Mouse (Mus musculus): ENCODE results near the gene Ncam1. TPM values are rescaled to one million over a fixed set of nuclear protein-coding genes. Genes with fewer than 3 reads are reported as not detected.
A peak's percentile ranks its signal among the peaks of the same experiment; 100 is the strongest.

The Ncam1 gene
- polyA plus RNA-seq, 1 experiment from 2014 or later = 373 TPM

DNA sequence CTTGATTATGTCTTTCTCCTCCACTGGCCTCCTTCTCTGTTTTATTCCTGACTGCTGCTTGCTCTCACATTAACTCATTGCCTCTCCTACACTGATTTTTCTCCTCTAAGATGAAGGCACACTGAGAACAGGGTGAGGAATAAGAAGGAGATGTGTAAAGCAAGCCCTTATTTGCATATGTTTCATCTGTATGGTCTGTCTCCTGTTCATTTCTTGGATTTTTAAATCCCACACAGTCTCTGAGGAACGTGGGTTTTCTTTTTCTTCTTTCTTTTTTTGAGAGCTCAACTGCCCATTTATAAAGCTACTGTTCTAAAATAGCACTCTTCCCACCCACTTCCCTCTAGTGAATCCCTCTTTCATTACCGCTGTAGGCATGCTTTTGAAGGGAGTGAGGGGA, 206.7 kb downstream of the Ncam1 start:
- Histone ChIP-seq H3K4me1 (ENCODE audit: control insufficient read depth, insufficient read depth, low read length) (peaks cover 55% of the 10 kb centered on the region), H3K27ac (ENCODE audit: low read depth, low read length) (no peak overlapping the region), H3K9me3 (ENCODE audit: control insufficient read depth, low read length) (no peaks in the 10 kb centered on the region), H3K4me3 (ENCODE audit: low read depth, low read length) (no peak overlapping the region), H3K27me3 (ENCODE audit: control insufficient read depth, insufficient read depth, low read length) (no peaks in the 10 kb centered on the region), H3K36me3 (ENCODE audit: control insufficient read depth, insufficient read depth, low read length) (no peaks in the 10 kb centered on the region), H3K4me2 (ENCODE audit: low read depth, low read length) (no peak overlapping the region), H3K9ac (replicated peaks; ENCODE audit: low read depth, low read length) (no peak overlapping the region)
- WGBS = 46% methylated on average over 2 of the region's 2 CpGs
- no peak for ATAC-seq (ENCODE audit: low read depth)

DNA sequence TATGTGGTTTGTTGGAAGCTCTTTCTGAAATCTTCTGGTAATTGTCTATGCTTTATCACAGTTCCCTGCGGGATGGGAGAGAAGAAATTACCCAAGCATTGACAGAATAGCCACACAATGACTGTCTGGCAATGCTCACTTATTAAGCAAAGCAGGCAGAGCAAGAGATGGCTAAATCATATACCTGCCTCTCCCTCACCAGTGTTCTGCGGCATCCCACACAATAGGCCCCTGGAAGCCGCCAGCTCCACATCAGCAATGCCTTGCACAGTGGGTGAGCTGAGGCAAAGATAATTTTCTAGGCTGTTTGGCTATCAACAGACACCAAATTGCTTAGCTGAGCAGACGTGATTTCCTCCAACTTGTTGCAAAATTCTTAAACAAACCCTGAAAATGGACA, 208.5 kb downstream of the Ncam1 start:
- H3K4me1 ChIP-seq (ENCODE audit: control insufficient read depth, insufficient read depth, low read length) = peaks cover 41% of the 10 kb centered on the region
- H3K9ac ChIP-seq (replicated peaks; ENCODE audit: low read depth, low read length) = no peak overlapping the region
- H3K9me3 ChIP-seq (ENCODE audit: control insufficient read depth, low read length) = no peaks in the 10 kb centered on the region
- no peak overlapping the region for H3K4me2 ChIP-seq (ENCODE audit: low read depth, low read length)
- ATAC-seq (ENCODE audit: low read depth) = no peak
- 33% methylated on average over 4 of the region's 4 CpGs for WGBS
- no peaks in the 10 kb centered on the region for H3K36me3 ChIP-seq (ENCODE audit: control insufficient read depth, insufficient read depth, low read length)
- no peak overlapping the region for H3K4me3 ChIP-seq (ENCODE audit: low read depth, low read length)
- no peaks in the 10 kb centered on the region for H3K27me3 ChIP-seq (ENCODE audit: control insufficient read depth, insufficient read depth, low read length)
- H3K27ac ChIP-seq (ENCODE audit: low read depth, low read length) = 0 out of 2 replicates have a peak overlapping the region, but pooled peaks have one; percentile 10

DNA sequence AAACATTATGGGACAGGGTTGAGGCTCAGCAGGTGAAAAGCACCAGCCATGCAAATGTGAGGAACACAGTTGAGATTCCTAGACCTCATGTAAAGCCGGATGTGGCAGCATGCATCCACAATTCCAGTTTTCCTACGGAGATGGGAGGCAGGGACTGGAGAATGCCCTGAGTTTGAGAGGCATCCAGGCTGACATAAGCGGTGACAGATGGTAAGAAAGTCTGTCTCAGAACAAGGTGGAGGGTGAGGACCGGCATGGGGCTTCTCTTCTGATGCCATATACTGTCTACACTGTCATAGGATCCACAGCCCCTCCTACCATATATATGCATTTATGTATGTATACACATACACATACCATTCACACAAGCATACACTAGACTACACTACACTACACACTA, 221.6 kb downstream of the Ncam1 start:
- Histone ChIP-seq H3K9me3 (ENCODE audit: control insufficient read depth, low read length) (no peaks in the 10 kb centered on the region), H3K27me3 (ENCODE audit: control insufficient read depth, insufficient read depth, low read length) (no peaks in the 10 kb centered on the region), H3K4me2 (ENCODE audit: low read depth, low read length) (no peak overlapping the region), H3K4me3 (ENCODE audit: low read depth, low read length) (no peak overlapping the region), H3K9ac (replicated peaks; ENCODE audit: low read depth, low read length) (no peak overlapping the region), H3K36me3 (ENCODE audit: control insufficient read depth, insufficient read depth, low read length) (no peaks in the 10 kb centered on the region), H3K4me1 (ENCODE audit: control insufficient read depth, insufficient read depth, low read length) (peaks cover 9% of the 10 kb centered on the region), H3K27ac (ENCODE audit: low read depth, low read length) (no peak overlapping the region)
- ATAC-seq (ENCODE audit: low read depth) = no peak
- WGBS = 91% methylated on average over 4 of the region's 4 CpGs

DNA sequence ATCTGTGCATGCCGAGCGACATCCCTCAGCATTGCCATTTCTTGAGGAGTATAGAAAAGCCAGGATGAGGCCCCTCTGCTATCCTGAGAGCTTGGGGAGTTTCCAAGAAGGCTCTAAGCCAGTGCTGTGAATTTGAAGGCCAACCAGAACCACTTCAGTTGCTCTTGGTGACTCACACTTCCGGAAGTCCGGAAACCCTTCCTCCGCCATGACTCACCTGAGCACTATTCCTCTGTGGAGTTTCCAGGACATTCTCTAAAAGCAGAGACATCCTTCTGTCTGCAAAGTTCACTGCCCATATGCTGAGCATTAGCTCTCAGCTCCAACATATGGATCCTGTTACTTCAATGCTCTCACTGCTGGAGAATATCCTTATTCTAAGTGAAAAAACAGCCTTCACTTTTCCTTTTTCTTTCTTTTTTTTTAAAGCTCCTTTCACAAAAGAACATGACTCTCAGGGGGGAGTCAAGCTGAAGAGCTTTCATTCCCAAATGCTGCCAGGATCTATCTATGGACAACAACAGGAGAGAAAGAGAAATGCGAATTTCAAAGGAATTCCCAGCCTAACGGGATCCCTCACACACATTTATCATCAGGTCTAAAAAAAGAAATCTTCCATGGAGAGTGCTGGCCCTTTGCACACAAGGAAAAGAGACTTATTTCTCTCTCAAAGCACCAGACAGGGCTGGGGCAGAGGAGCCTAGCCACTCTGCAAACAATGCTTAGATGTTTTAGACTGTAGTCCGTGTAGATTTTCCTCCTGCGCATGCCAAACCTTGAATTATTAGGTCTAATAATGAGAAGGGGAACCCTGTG, 226.8 kb downstream of the Ncam1 start:
- H3K4me3 ChIP-seq (ENCODE audit: low read depth, low read length) = no peak overlapping the region

DNA sequence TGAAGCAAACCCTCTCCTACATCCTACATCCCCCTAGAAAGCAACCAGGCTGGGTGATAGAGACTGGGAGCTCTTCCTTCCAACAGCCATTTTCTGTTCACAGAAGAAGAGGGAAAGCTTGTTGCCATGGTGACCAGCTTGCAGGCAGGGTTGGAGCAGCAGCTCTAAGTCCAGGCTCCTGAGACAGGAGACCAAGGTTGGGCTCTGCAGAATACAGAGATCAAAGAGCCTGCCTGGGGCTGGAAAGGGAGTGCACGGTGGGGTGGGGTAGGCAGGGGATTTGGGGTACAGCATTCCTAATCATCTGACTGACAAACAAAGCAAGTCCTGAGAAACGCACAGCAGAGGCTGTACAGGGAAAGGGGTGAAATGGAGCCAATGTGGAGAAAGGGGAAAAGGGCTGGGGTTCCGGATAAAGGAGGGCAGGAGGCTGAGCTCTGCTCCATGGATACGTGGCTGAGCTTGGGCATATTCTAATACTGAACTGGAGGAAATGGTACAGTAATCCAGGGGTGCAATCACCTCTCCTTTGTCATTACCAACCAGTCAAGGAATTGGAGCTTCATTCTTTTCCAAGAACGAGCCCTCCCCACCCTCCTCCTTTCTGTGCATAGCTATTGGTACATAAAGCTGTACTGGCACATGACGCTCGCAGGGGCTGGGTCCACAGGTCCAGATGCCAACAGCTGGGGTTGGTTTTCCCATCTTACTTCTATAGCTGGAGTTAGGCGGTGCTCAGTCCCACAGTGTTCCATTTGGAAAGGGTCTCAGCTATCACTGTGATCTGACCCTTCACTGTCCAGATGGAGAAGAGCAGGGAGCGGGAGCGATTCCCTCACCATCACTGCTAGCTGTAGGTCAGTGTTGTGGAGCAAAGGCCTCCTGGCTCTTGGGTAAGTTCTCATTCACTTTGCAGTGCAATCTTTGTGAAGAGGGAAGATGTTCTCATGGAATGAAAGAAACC, 227.7 kb downstream of the Ncam1 start:
- H3K4me1 ChIP-seq (ENCODE audit: control insufficient read depth, insufficient read depth, low read length) = peaks cover 43% of the 10 kb centered on the region
- peak overlapping the region; percentile 57 for H3K27ac ChIP-seq (ENCODE audit: low read depth, low read length)
- peak; percentile 89 for ATAC-seq (ENCODE audit: low read depth)
- no peak overlapping the region for H3K9ac ChIP-seq (replicated peaks; ENCODE audit: low read depth, low read length)
- H3K27me3 ChIP-seq (ENCODE audit: control insufficient read depth, insufficient read depth, low read length) = no peaks in the 10 kb centered on the region
- peaks cover 23% of the 10 kb centered on the region for H3K36me3 ChIP-seq (ENCODE audit: control insufficient read depth, insufficient read depth, low read length)
- WGBS = 47% methylated on average over 10 of the region's 10 CpGs
- H3K4me3 ChIP-seq (ENCODE audit: low read depth, low read length) = no peak overlapping the region
- H3K9me3 ChIP-seq (ENCODE audit: control insufficient read depth, low read length) = no peaks in the 10 kb centered on the region
- H3K4me2 ChIP-seq (ENCODE audit: low read depth, low read length) = no peak overlapping the region

More for the DNA sequence above, 226.8 kb downstream of the Ncam1 start:
- H3K27ac ChIP-seq (ENCODE audit: low read depth, low read length) = peak overlapping the region; percentile 60
- H3K4me2 ChIP-seq (ENCODE audit: low read depth, low read length) = no peak overlapping the region
- WGBS = 48% methylated on average over 9 of the region's 9 CpGs
- H3K9ac ChIP-seq (replicated peaks; ENCODE audit: low read depth, low read length) = no peak overlapping the region
- ATAC-seq (ENCODE audit: low read depth) = no peak
- H3K9me3 ChIP-seq (ENCODE audit: control insufficient read depth, low read length) = no peaks in the 10 kb centered on the region
- H3K27me3 ChIP-seq (ENCODE audit: control insufficient read depth, insufficient read depth, low read length) = no peaks in the 10 kb centered on the region
- H3K4me1 ChIP-seq (ENCODE audit: control insufficient read depth, insufficient read depth, low read length) = peaks cover 43% of the 10 kb centered on the region
- peaks cover 15% of the 10 kb centered on the region for H3K36me3 ChIP-seq (ENCODE audit: control insufficient read depth, insufficient read depth, low read length)

DNA sequence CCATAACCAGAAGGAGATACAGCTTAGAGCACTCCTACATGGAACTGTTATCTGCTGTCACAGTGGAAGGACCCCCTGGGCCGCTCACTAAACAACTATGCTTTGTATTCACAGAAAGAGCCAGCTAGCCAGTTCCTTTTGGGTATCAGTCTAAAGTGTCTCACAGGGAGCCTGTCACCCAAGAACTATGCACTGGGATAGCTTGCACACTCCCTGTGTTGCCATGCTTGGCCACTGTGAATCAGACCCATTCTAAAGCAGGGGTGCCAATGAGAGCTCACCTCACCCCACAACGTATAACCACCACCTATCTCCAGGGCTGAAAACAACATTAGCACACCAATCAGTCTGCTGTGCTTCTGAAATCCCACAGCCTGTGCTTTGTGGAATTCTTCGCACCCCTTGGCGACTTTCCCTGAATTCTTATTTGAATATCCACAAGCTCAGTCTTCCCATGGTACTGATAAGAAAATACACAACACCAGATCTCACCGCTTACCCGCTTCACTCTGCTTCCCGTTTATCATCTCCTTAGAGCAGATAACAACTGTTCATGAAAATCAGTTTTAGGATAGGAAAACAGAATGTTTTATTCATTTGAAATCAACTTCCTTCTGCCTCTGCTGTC, 228.6 kb downstream of the Ncam1 start:
- no peak for ATAC-seq (ENCODE audit: low read depth)
- no peaks in the 10 kb centered on the region for H3K27me3 ChIP-seq (ENCODE audit: control insufficient read depth, insufficient read depth, low read length)
- H3K27ac ChIP-seq (ENCODE audit: low read depth, low read length) = peak overlapping the region; percentile 57
- H3K4me3 ChIP-seq (ENCODE audit: low read depth, low read length) = no peak overlapping the region
- H3K4me2 ChIP-seq (ENCODE audit: low read depth, low read length) = no peak overlapping the region
- H3K9ac ChIP-seq (replicated peaks; ENCODE audit: low read depth, low read length) = no peak overlapping the region
- WGBS = 57% methylated on average over 7 of the region's 7 CpGs
- H3K4me1 ChIP-seq (ENCODE audit: control insufficient read depth, insufficient read depth, low read length) = peaks cover 43% of the 10 kb centered on the region
- peaks cover 29% of the 10 kb centered on the region for H3K36me3 ChIP-seq (ENCODE audit: control insufficient read depth, insufficient read depth, low read length)
- H3K9me3 ChIP-seq (ENCODE audit: control insufficient read depth, low read length) = no peaks in the 10 kb centered on the region

DNA sequence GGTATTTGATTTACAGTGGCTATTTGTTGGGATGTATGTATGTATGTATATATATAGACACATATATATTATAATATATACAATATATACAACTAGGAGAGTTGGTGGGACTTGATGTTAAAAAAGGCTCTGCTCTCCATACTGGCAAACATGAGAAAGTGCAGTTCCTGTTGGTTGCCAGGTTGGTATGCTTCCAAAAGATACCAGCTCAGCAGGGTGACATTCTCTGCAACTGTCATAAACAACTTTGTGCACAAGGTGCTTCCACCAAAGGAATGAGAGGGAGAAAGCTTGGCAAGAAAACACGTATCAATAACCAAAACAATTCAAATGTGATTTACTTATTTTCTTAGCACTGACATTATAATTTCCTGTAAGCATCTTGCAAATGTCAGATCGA, 232.9 kb downstream of the Ncam1 start:
- no peak for ATAC-seq (ENCODE audit: low read depth)
- Histone ChIP-seq H3K36me3 (ENCODE audit: control insufficient read depth, insufficient read depth, low read length) (peaks cover 56% of the 10 kb centered on the region), H3K27me3 (ENCODE audit: control insufficient read depth, insufficient read depth, low read length) (no peaks in the 10 kb centered on the region), H3K4me1 (ENCODE audit: control insufficient read depth, insufficient read depth, low read length) (peaks cover 22% of the 10 kb centered on the region), H3K4me3 (ENCODE audit: low read depth, low read length) (no peak overlapping the region), H3K4me2 (ENCODE audit: low read depth, low read length) (no peak overlapping the region), H3K9me3 (ENCODE audit: control insufficient read depth, low read length) (no peaks in the 10 kb centered on the region), H3K9ac (replicated peaks; ENCODE audit: low read depth, low read length) (no peak overlapping the region), H3K27ac (ENCODE audit: low read depth, low read length) (no peak overlapping the region)
- 84% methylated on average over 2 of the region's 2 CpGs for WGBS

DNA sequence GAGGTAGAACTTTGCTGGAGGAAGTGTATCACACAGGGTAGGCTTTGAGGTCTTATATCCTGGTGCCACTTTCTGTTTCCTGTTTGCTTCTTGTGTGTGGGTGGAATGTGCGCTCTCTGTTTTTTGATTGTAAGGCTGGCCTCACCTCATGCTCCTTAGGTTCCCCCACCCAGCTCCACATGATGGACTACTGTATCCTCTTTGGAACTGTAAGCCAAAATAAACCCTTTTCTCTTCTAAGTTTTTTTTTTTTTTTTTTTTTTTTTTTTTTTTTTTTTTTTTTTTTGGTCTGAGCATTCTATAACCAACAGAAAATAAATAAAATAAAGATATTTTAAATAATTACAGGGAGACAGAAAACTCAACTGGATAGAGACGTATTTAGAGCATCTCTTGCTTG, 239.8 kb downstream of the Ncam1 start:
- Histone ChIP-seq H3K4me1 (ENCODE audit: control insufficient read depth, insufficient read depth, low read length) (no peaks in the 10 kb centered on the region), H3K4me2 (ENCODE audit: low read depth, low read length) (no peak overlapping the region), H3K9me3 (ENCODE audit: control insufficient read depth, low read length) (no peaks in the 10 kb centered on the region), H3K27me3 (ENCODE audit: control insufficient read depth, insufficient read depth, low read length) (no peaks in the 10 kb centered on the region), H3K4me3 (ENCODE audit: low read depth, low read length) (no peak overlapping the region), H3K36me3 (ENCODE audit: control insufficient read depth, insufficient read depth, low read length) (peaks cover 37% of the 10 kb centered on the region), H3K9ac (replicated peaks; ENCODE audit: low read depth, low read length) (no peak overlapping the region), H3K27ac (ENCODE audit: low read depth, low read length) (no peak overlapping the region)
- WGBS = 91% methylated on average over 2 of the region's 2 CpGs
- ATAC-seq (ENCODE audit: low read depth) = no peak

Measured in neural tube, embryonic 14.5 days (tissue).